Mouse (Mus musculus) naive thymus-derived CD4-positive, alpha-beta T cell, adult 2 months (primary cell): ENCODE results near the gene Nlrx1.

Source experiments
- DNase-seq: peaks from one replicate; pipeline ENCODE4 v3.0.0-alpha.2; 2011; ENCODE audit warnings: low read depth

Gene Nlrx1

GRCm38 (mm10) chr9:44268027-44268360 lies 405 bp downstream of the Nlrx1 start:
- peak; percentile 92 for DNase-seq

DNA sequence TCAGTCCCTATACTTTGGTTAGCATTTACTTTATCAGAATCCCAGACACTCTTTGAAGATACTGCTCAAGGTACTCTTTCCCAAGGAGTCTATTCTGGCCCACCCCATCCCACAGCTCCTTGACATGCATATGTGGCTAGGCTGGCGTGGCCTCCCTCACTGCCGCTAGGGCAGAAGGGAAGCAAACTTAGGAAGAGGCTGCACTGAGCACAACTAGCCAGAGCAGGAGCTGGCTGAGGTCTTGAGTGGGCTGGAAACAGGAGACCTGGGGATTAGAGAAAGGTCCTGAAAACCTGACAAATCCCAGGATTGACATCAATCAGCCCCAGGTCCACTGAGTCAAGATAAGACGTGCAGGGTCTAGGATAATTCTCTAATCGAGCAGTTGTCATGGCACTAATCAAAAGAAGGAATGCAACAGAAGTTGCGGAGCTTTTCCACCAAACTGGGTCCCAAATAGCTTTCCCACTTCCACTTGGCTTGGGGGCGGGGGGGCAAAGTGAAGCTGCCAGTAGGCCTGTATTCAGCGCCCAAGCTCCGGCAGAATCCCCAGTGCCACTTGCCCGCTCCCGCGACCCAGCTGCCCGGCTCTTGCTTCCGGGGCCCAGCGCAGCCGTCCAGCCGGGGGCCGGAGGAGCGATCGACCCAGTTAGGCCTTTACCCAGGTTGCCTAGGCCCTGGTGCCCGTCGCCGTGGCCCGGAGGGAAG lies 926 bp downstream of the Nlrx1 start:
- DNase-seq, result no peak

- DNase-seq, result no peak
Measured at GRCm38 (mm10) chr9:44266478-44267226, 1.7 kb downstream of the Nlrx1 start.

GRCm38 (mm10) chr9:44261388-44261787 lies 7.0 kb downstream of the Nlrx1 start:
- no peak for DNase-seq

GRCm38 (mm10) chr9:44259014-44259413 lies 9.4 kb downstream of the Nlrx1 start:
- no peak for DNase-seq

GRCm38 (mm10) chr9:44256213-44256612 lies 12.2 kb downstream of the Nlrx1 start:
- DNase-seq, result no peak

GRCm38 (mm10) chr9:44255136-44255521 lies 13.3 kb downstream of the Nlrx1 start:
- DNase-seq, result no peak

- no peak for DNase-seq
Measured at GRCm38 (mm10) chr9:44254508-44255135, 13.8 kb downstream of the Nlrx1 start.

DNA sequence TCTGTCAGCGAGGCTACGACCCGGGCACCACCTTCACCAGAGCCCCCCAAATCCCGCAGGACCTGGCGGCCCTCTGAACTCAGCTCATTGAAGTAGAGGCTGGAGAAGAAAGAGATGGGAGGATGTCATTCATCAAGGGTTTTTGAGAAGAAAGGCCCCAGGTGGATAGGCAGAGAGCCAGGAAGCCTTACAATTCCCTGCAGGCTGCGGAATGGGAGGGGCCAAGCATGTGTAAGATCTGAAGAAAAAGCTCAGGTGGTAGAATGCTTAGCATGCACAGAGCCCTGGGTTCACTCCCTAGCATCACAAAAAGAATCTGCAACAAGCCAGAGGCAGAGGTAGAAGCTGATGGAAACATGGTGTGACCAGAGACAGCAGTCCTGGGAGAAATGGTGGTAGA lies 15.0 kb downstream of the Nlrx1 start:
- no peak for DNase-seq

GRCm38 (mm10) chr9:44251314-44251713 lies 17.1 kb downstream of the Nlrx1 start, which contains the start of gene Pdzd3:
TSS of gene Pdzd3 (minus strand) at chr9:44251471.
- DNase-seq, result no peak

DNA sequence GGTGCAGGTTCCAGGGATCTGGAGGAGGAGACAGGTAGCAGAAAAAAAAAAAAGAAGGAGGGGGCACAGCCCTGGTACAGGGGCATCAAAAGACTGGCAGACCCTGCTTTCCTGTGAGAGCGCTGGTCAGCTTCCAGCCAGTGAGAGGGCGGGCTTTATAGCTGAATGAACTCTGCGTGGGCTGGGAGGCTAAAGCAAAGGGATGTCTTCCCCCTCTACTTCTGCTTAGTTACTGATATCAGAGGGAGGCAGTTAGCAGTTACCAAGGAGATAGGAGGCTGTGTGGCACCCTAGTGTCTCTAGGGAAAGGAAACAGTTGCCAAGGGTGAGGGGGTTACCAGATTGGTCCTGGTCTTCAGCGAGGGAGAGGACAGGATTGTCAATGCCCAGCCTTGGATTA lies 18.0 kb downstream of the Nlrx1 start:
- DNase-seq, result no peak

- peak; percentile 64 for DNase-seq
Measured at GRCm38 (mm10) chr9:44249181-44250146, 18.9 kb downstream of the Nlrx1 start.

DNA sequence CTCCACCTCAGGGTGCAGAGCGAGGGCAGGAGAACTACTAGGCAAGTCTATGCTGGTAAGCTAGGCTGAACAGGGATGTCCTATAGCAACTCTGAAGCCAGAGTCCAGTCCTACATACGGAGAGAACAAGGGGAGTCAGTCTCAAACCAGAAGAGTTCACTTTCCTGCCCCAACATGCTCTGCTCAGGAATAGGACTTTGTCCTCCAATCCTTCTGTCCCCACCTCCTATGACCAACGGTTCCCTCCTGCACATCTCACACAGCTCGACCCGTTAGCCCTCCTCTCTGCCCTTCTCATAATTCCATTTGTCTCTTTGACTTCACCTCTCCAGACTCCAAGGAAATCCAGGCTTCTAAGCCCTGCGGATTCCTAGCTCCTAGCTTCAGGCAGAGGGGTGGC lies 20.5 kb downstream of the Nlrx1 start:
- no peak for DNase-seq

GRCm38 (mm10) chr9:44243621-44244020 lies 24.8 kb downstream of the Nlrx1 start:
- no peak for DNase-seq

DNA sequence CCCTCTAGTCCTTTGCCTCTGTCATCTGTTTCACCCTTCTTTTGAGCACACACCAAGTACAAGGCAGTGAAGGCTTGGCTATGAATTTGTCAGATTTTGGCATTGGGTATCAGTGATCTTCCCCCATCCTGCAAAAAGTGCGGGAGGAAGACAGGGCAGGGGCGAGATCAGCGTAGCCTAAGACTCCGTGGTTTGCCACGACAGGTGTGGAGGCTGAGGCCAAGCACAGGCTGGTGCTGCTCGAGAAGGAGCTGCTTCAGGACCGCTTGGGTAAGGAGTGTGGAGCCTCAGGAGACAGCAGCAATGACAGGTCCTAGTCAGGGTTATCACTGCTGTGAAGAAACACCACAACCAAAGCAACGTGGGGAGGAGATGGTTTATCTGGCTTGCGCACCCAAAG lies 27.0 kb downstream of the Nlrx1 start:
- DNase-seq, result no peak

- no peak for DNase-seq
Measured at GRCm38 (mm10) chr9:44240911-44241310, 27.5 kb downstream of the Nlrx1 start.

- no peak for DNase-seq
Measured at GRCm38 (mm10) chr9:44240399-44240798, 28.0 kb downstream of the Nlrx1 start, which contains the start of gene Ccdc153. TSS of gene Ccdc153 (plus strand) at chr9:44240676.

GRCm38 (mm10) chr9:44239447-44239846 lies 29.0 kb downstream of the Nlrx1 start:
- peak; percentile 84 for DNase-seq

GRCm38 (mm10) chr9:44238501-44239190 lies 29.8 kb downstream of the Nlrx1 start:
- peak; percentile 88 for DNase-seq

DNA sequence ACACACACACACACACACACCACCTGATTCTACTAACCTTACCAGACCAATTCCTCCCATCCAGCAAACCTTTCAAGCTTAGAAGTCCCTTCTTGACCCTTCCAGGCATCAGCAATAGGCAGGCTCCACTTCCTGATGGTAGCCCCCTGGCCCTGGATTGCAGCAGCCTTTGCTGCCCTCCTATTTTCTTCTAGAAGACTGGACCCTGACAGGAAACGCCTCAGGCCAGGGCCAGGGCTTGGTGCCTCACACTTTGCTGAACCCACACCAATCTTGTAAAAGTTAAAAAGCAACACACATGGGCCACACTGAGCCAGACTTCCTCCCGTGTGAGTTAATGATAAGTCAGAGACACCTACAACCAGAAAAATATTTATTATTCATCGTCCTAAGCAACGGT lies 31.3 kb downstream of the Nlrx1 start:
- DNase-seq, result peak; percentile 54

DNA sequence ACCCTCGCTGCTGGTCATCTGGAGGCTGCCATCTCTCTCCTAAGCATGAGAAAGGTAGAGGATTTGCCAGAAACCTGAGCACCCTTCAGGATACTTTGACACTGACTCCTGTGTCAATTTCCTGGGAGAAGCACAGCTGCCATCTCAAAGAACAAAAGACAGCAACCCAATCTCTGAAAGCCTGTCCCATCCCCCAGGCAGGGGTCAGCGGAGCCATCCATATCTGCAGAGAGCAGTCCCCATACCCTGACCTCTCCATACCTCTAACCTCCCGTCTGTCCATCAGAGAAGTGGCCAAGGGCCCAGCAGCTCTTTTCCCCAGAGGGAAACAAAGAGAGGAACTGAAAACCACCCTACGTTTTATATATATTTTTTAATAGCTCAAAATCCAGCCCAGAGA lies 31.8 kb downstream of the Nlrx1 start:
- DNase-seq, result no peak
